Mouse (Mus musculus) Patski (cell line): ENCODE measurements around the gene Gm21969. TPM values are rescaled to one million over a fixed set of nuclear protein-coding genes. Genes with fewer than 3 reads are reported as not detected.

Source experiments
- ATAC-seq: fragments of 100-300 bp; one replicate; pipeline ENCODE4 v1.8.0; 2021
- CTCF ChIA-PET: fragments of 350-600 bp; sonication (Branson Sonifier 250); formaldehyde crosslinking; loops from one replicate; lab custom pipeline; 2022; ENCODE audit warnings: inconsistent platforms; lab: Charles Lee
- POLR2A ChIA-PET: fragments of 350-600 bp; sonication (Branson Sonifier 250); formaldehyde crosslinking; loops from one replicate; lab custom pipeline; 2022; ENCODE audit warnings: antibody characterized with exemption, inconsistent platforms; lab: Charles Lee
- DNase-seq: peaks from one replicate; pipeline ENCODE4 v3.0.0-alpha.2; 2011; ENCODE audit warnings: low read depth, low spot score
- H3K27me3 ChIP-seq: fragments of 371-371 bp; one replicate; pipeline ENCODE4 v1.5.1; 2021
- CTCF ChIP-seq: fragments of 100-300 bp; IDR thresholded peaks from one replicate; pipeline ENCODE4 v1.5.1; 2021
- in situ Hi-C: fragments of 300-500 bp; cut with MboI; formaldehyde crosslinking; loops from 3 replicates; pipeline ENCODE4 v1.11.1; 2018; ENCODE audit warnings: low pct_unique_long_range_greater_than_20kb, mixed read lengths
- polyA plus RNA-seq: library from polyadenylated mRNA; unstranded; gene quantifications from one replicate; pipeline ENCODE4 v1.2.3, GENCODE M21; 2021

The Gm21969 gene
- polyA plus RNA-seq, 1 experiment from 2014 or later = not detected

- in situ Hi-C loops = no loop called here
- ATAC-seq = no peak
- CTCF ChIA-PET = no interaction called here
Observed at GRCm38 (mm10) chr4:139627361-139627760, 24.4 kb downstream of the Gm21969 start.

GRCm38 (mm10) chr4:139630171-139630570, 27.2 kb downstream of the Gm21969 start:
- H3K27me3 ChIP-seq = no peaks in the 10 kb centered on the region
- ATAC-seq (no peak), DNase-seq (no peak)
- ChIA-PET CTCF (interaction anchor here (1.2 kb wide), 1 partner anchor 14 kb away, joined by 3 read pairs; no protein-coding TSS in a partner anchor), POLR2A (no interaction called here)
- no peak for TF ChIP-seq CTCF
- in situ Hi-C loops = loop anchor here (5.0 kb wide), 1 partner anchor 158 kb away; no protein-coding TSS in a partner anchor

More at GRCm38 (mm10) chr4:139627361-139627760, 24.4 kb downstream of the Gm21969 start:
- TF ChIP-seq CTCF = no peak
- DNase-seq = no peak
- POLR2A ChIA-PET = no interaction called here
- H3K27me3 ChIP-seq = no peaks in the 10 kb centered on the region

- CTCF ChIA-PET = no interaction called here
- H3K27me3 ChIP-seq = no peaks in the 10 kb centered on the region
- DNase-seq (no peak), ATAC-seq (no peak)
- no peak for TF ChIP-seq CTCF
- in situ Hi-C loops = loop anchor here (5.0 kb wide), 1 partner anchor 159 kb away; no protein-coding TSS in a partner anchor
- POLR2A ChIA-PET = no interaction called here
Observed at GRCm38 (mm10) chr4:139631141-139631540, 28.2 kb downstream of the Gm21969 start.

- CTCF ChIA-PET = no interaction called here
- no peak for ATAC-seq
- in situ Hi-C loops = loop anchor here (5.0 kb wide), 1 partner anchor 159 kb away; no protein-coding TSS in a partner anchor
Observed at GRCm38 (mm10) chr4:139631569-139632253, 28.7 kb downstream of the Gm21969 start.

GRCm38 (mm10) chr4:139632254-139632580, 29.2 kb downstream of the Gm21969 start:
- H3K27me3 ChIP-seq = no peaks in the 10 kb centered on the region
- no peak for TF ChIP-seq CTCF
- DNase-seq (no peak), ATAC-seq (no peak)
- ChIA-PET POLR2A (no interaction called here), CTCF (no interaction called here)
- in situ Hi-C loops = loop anchor here (5.0 kb wide), 1 partner anchor 160 kb away; no protein-coding TSS in a partner anchor

More at GRCm38 (mm10) chr4:139631569-139632253, 28.7 kb downstream of the Gm21969 start:
- no peak for DNase-seq
- H3K27me3 ChIP-seq = no peaks in the 10 kb centered on the region
- TF ChIP-seq CTCF = no peak
- POLR2A ChIA-PET = no interaction called here

GRCm38 (mm10) chr4:139636373-139636772, 33.4 kb downstream of the Gm21969 start:
- in situ Hi-C loops = no loop called here
- CTCF ChIA-PET = interaction anchor here (0.8 to 1.5 kb wide), 10 partner anchors 11 to 207 kb away, joined by 3 to 5 read pairs (median 4); partner anchors contain the start of gene Aldh4a1
- POLR2A ChIA-PET = interaction anchor here (1.4 kb wide), 1 partner anchor 13 kb away, joined by 3 read pairs; the partner anchor contains the start of gene Aldh4a1
- DNase-seq (no peak), ATAC-seq (no peak)
- TF ChIP-seq CTCF = no peak
- H3K27me3 ChIP-seq = no peaks in the 10 kb centered on the region

GRCm38 (mm10) chr4:139637847-139638246, 34.9 kb downstream of the Gm21969 start:
- H3K27me3 ChIP-seq = no peaks in the 10 kb centered on the region
- ChIA-PET CTCF (interaction anchor here (1.4 to 1.5 kb wide), 2 partner anchors 15 to 140 kb away, joined by 4 read pairs; partner anchors contain the start of gene Aldh4a1), POLR2A (no interaction called here)
- DNase-seq = no peak
- in situ Hi-C loops = no loop called here
- no peak for TF ChIP-seq CTCF
- no peak for ATAC-seq

- POLR2A ChIA-PET = no interaction called here
- H3K27me3 ChIP-seq = no peaks in the 10 kb centered on the region
- no peak for ATAC-seq
- CTCF ChIA-PET = no interaction called here
- DNase-seq = no peak
- no peak for TF ChIP-seq CTCF
- in situ Hi-C loops = no loop called here
Observed at GRCm38 (mm10) chr4:139638356-139638755, 35.4 kb downstream of the Gm21969 start.

GRCm38 (mm10) chr4:139639801-139640200, 36.8 kb downstream of the Gm21969 start:
- CTCF ChIA-PET = interaction anchor here (1.5 kb wide), 1 partner anchor 29 kb away, joined by 4 read pairs; no protein-coding TSS in a partner anchor
- no peak for DNase-seq
- no peaks in the 10 kb centered on the region for H3K27me3 ChIP-seq
- ATAC-seq = peak; percentile 15
- TF ChIP-seq CTCF = no peak
- POLR2A ChIA-PET = interaction anchor here (0.6 to 1.1 kb wide), 3 partner anchors 28 to 33 kb away, joined by 3 to 5 read pairs (median 5); no protein-coding TSS in a partner anchor
- in situ Hi-C loops = no loop called here

GRCm38 (mm10) chr4:139640333-139640732, 37.3 kb downstream of the Gm21969 start:
- ChIA-PET POLR2A (interaction anchor here (0.6 to 1.1 kb wide), 3 partner anchors 28 to 34 kb away, joined by 3 to 5 read pairs (median 5); no protein-coding TSS in a partner anchor), CTCF (no interaction called here)
- TF ChIP-seq CTCF = no peak
- in situ Hi-C loops = no loop called here
- DNase-seq (no peak), ATAC-seq (no peak)
- no peaks in the 10 kb centered on the region for H3K27me3 ChIP-seq

- TF ChIP-seq CTCF = no peak
- in situ Hi-C loops = no loop called here
- ATAC-seq = no peak
- no peak for DNase-seq
- H3K27me3 ChIP-seq = no peaks in the 10 kb centered on the region
- CTCF ChIA-PET = no interaction called here
- POLR2A ChIA-PET = interaction anchor here (1.1 kb wide), 1 partner anchor 32 kb away, joined by 3 read pairs; no protein-coding TSS in a partner anchor
Observed at GRCm38 (mm10) chr4:139640775-139641174, 37.8 kb downstream of the Gm21969 start.
